Mouse (Mus musculus) megakaryocyte, embryonic 14.5 days (primary cell): Measurements from ENCODE around the gene Casp6. TPM values are rescaled to one million over a fixed set of nuclear protein-coding genes. Genes with fewer than 3 reads are reported as not detected.

Experiments used
- H3K27me3 ChIP-seq: replicated peaks from 2 replicates; pipeline ENCODE3; 2012; ENCODE audit warnings: inconsistent platforms
- H3K36me3 ChIP-seq: replicated peaks from 2 replicates; pipeline ENCODE3; 2012; ENCODE audit warnings: low read length, inconsistent platforms, mixed read lengths
- H3K4me1 ChIP-seq: 2 replicates; pipeline ENCODE4 v1.6.1; 2012; ENCODE audit warnings: inconsistent platforms
- H3K4me3 ChIP-seq: replicated peaks from 2 replicates; pipeline ENCODE3; 2012; ENCODE audit warnings: moderate library complexity, mild to moderate bottlenecking, inconsistent platforms
- H3K9me3 ChIP-seq: 2 replicates; pipeline ENCODE4 v1.6.1; 2012; ENCODE audit warnings: inconsistent platforms
- FLI1 ChIP-seq: IDR thresholded peaks from 2 replicates; pipeline ENCODE4 v1.6.1; 2012; ENCODE audit warnings: low read length, inconsistent platforms, mixed read lengths
- GATA1 ChIP-seq: IDR thresholded peaks from 3 replicates; pipeline ENCODE4 v1.6.1; 2012; ENCODE audit warnings: mixed read lengths, low read length, inconsistent platforms, borderline replicate concordance
- polyA plus RNA-seq: library from polyadenylated mRNA; stranded (reverse); fragments of >175 nt; gene quantifications from 2 replicates; pipeline ENCODE4 v1.2.3, GENCODE M21; 2012; ENCODE audit warnings: low replicate concordance; ENCODE audit not compliant: insufficient read depth

Casp6 gene
- polyA plus RNA-seq, 1 experiment = 38.3 TPM

DNA sequence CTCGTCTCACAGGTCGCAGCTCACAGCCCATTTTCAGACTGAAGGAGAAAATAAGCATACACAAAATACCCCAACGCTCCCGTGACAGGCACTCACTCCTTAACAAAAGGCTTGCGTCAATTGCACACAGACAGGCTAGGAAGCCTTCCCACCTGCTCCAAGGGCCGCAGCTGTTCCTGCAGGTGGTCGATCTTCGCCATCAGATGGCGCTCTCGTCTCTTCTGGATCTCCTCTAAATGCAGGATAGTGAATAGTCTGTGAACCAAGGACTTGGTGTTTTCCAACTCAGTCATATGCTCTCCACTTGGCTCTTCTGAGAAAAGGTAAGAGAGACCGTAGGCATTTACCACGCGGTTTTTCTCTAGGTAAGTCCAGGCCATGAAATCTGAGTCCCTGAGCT lies 17.2 kb downstream of the Casp6 start:
- Histone ChIP-seq H3K27me3 (no peaks in the 10 kb centered on the region), H3K9me3 (no peaks in the 10 kb centered on the region), H3K4me1 (peaks cover 4% of the 10 kb centered on the region; the same call in 1 of the 2 replicates), H3K4me3 (no peak overlapping the region), H3K36me3 (peaks cover 17% of the 10 kb centered on the region)
- TF ChIP-seq FLI1 = no peak
- TF ChIP-seq GATA1 = no peak

DNA sequence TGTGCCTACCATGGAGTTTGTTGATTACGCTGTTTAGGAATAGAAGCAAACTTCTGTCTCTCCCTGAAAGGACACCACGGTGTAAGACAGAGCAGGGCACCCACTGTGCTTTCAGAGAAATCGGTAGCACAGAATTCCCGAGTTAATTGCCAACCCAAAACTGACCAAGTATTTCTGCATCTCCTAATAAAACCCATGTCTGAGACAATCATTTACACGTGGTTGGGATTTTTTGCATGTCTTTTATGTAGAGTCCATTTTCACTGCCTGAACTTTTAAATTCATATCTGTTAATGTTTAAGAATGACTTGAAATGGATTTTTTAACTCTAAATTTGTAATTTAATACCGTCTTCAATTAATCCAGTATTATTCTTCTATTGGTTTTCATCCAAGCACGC lies 22.4 kb downstream of the Casp6 start:
- TF ChIP-seq GATA1 = no peak
- no peak for TF ChIP-seq FLI1
- no peaks in the 10 kb centered on the region for H3K36me3 ChIP-seq
- peaks cover 3% of the 10 kb centered on the region for H3K27me3 ChIP-seq
- peaks cover 27% of the 10 kb centered on the region for H3K9me3 ChIP-seq
- H3K4me3 ChIP-seq = no peak overlapping the region
- H3K4me1 ChIP-seq = no peaks in the 10 kb centered on the region; the same call in 1 of the 2 replicates

DNA sequence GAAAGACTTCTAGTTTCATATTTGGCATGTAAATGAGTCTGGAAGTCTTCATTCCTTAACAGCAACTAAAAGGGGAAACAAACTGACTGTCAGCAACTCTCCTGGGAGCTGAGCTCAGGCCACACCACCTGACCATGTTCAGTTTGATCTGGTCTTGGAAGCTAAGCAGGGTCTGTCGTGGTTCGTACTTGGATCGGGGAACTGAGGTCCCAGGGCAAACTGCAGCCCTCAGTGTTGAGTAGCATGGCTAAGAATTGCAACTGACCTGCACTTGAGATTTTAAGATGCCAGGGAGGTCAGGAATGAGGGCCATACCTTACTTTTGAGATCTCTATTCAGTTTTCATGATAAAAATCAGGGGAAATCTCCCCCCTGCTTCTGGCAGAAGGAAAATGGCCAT lies 24.6 kb downstream of the Casp6 start:
- TF ChIP-seq FLI1 = no peak
- no peak for TF ChIP-seq GATA1
- H3K9me3 ChIP-seq = peaks cover 27% of the 10 kb centered on the region
- H3K36me3 ChIP-seq = no peaks in the 10 kb centered on the region
- H3K27me3 ChIP-seq = peaks cover 4% of the 10 kb centered on the region
- H3K4me3 ChIP-seq = no peak overlapping the region
- H3K4me1 ChIP-seq = no peaks in the 10 kb centered on the region

DNA sequence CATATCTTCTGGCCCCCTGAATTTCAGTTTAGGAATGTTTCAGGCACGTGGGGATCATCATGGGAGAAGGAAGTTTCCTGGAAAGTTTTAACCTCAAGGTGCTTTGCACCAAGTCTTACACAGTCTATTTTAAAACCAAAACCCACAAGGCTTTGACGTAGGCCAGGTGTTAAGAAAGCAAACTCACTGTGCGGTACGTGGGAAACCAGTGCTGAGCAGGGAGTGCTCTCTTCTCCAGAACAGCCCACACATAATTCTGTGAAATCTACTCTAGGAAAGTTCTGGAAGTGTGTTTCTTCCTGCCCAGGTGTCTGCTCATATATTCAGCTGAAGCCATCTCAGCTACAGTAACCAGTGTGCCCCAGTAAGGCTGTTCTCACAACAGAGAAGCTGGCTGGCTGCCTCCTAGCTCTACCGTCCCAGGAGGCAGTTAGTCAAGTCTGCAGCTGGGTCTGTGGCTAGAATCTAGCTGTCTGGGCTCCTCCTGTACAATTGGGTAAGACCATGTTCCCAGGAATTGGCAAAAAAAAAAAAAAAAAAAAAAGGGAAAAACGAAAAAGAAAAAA lies 29.1 kb downstream of the Casp6 start:
- TF ChIP-seq GATA1 (no peak), FLI1 (no peak)
- Histone ChIP-seq H3K4me3 (no peak overlapping the region), H3K4me1 (no peaks in the 10 kb centered on the region), H3K27me3 (peaks cover 4% of the 10 kb centered on the region), H3K36me3 (no peaks in the 10 kb centered on the region), H3K9me3 (peaks cover 11% of the 10 kb centered on the region)

DNA sequence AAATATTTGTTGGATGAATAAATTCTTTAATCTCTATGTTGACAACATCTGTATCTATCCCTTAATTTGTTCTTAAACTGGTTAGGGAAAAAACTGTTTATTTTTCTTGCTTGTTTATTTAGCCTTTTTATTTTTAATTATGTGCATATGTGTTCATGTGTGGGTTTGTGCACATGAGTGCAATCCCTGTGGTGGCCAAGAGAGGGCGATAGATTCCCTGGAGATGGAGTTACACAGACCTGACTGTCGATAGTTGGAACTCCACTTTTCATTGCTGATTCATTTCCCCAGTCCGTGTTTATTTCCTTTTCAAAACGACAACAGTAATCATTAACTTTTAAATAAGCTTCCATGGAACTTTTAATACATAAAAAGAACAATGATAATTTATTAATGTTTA lies 31.2 kb downstream of the Casp6 start:
- H3K4me1 ChIP-seq = no peaks in the 10 kb centered on the region
- no peak for TF ChIP-seq FLI1
- TF ChIP-seq GATA1 = no peak

DNA sequence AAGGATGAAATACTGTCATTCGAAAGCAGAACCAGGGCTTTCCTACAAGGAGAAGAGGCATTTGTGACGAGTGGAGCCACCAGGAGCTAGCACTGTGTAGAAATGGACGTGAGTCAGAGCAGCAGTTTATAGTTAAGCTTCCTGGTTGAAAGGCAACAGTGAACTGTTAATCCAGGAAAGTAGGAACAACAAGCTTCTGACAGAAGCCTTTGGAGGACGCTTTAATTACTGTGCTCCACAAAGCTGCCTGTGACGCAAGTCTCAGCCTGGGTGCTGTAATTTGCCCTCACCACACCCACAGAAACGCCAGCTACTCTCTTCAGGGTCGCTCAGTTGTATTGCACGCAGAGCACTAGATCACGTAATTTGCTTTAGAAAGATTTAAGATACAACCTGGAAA lies 35.3 kb downstream of the Casp6 start:
- H3K36me3 ChIP-seq = no peaks in the 10 kb centered on the region
- peaks cover 2% of the 10 kb centered on the region for H3K27me3 ChIP-seq
- no peaks in the 10 kb centered on the region for H3K9me3 ChIP-seq
- no peaks in the 10 kb centered on the region for H3K4me1 ChIP-seq
- no peak overlapping the region for H3K4me3 ChIP-seq
- TF ChIP-seq FLI1 = no peak
- no peak for TF ChIP-seq GATA1

More for the DNA sequence above, 31.2 kb downstream of the Casp6 start:
- no peaks in the 10 kb centered on the region for H3K36me3 ChIP-seq
- H3K9me3 ChIP-seq = no peaks in the 10 kb centered on the region
- no peak overlapping the region for H3K4me3 ChIP-seq
- H3K27me3 ChIP-seq = peaks cover 1% of the 10 kb centered on the region

DNA sequence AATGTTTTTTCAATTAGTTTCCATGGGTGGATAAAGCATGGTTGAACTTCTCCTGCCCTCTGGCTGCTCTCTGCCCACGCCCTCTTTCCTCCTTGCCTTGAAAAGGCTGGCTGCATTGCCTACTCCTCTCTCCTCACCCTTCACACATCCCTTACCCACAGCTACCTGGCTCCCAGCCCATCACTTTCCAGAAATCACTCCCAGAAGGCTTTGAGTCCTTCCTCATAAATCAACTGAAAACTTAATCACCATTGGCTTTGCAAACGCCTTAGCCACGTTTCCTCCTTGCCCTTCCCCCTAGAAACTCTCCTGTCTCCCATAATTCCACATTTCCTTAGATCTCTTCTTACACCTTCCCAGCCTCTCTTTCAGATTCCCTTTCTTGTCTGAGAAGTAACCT lies 36.6 kb downstream of the Casp6 start:
- H3K27me3 ChIP-seq = peaks cover 4% of the 10 kb centered on the region
- H3K36me3 ChIP-seq = no peaks in the 10 kb centered on the region
- H3K4me3 ChIP-seq = no peak overlapping the region
- H3K9me3 ChIP-seq = peaks cover 6% of the 10 kb centered on the region
- no peaks in the 10 kb centered on the region for H3K4me1 ChIP-seq
- TF ChIP-seq GATA1 = no peak
- no peak for TF ChIP-seq FLI1

DNA sequence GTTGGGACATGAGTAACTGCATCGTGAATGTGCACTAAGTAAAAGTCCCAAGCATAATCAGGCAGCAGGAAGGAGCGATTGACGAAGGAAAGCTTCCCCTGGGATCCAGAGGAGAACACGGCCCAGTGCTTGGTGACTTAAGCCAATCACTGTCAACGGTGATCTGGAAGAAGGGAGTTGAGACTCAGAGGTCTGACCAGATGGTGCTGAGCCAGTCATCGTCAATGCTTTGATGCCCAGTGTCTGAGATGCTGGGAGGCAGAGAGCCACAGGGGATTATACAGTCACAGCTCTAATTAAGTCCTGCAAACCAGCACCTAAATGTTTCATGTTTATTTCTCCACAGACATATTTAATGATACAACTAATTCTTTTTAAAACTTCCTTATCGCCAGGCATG lies 37.8 kb downstream of the Casp6 start:
- peaks cover 6% of the 10 kb centered on the region for H3K9me3 ChIP-seq
- H3K4me3 ChIP-seq = no peak overlapping the region
- TF ChIP-seq FLI1 (no peak), GATA1 (no peak)
- H3K4me1 ChIP-seq = no peaks in the 10 kb centered on the region
- H3K36me3 ChIP-seq = no peaks in the 10 kb centered on the region
- peaks cover 4% of the 10 kb centered on the region for H3K27me3 ChIP-seq

DNA sequence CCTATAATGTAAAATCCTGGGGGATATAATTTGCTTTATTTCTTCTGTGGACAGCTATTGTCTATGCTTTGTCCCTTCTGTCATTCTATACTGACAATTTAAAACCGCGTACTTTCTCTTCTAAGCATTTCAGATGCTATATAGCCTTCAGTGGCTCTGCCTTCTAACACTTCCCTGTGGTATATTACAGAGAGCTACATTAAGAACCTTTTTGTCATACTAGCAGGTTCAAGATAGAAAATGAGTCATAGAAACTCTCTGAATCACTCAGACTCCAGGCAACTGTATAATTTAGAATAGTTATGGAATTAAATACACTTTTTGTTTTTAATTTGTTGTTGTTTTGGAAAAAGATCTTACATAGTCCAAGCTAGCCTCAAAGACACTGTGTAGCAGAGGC lies 39.6 kb downstream of the Casp6 start:
- H3K36me3 ChIP-seq = no peaks in the 10 kb centered on the region
- H3K9me3 ChIP-seq = peaks cover 6% of the 10 kb centered on the region
- peaks cover 5% of the 10 kb centered on the region for H3K27me3 ChIP-seq
- H3K4me3 ChIP-seq = no peak overlapping the region
- TF ChIP-seq GATA1 (no peak), FLI1 (no peak)
- H3K4me1 ChIP-seq = no peaks in the 10 kb centered on the region

DNA sequence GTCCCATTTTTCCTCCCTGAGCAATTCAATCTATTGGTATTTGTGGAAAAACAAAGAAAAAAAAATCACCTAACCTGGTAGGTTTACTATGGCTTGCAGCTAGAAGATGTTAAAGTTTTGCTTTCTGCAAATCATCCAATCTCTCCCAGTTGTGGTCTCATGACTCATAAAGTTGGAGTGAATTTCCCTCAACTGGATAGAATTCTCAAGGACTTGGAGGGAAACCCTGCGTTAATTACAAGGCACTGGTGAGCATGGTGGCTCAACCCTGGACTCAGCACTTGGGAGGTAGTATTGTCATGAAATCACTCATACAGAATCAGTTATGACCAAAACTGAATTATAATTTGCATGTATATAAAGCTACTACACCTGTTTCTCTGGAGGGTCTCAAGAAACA lies 40.1 kb downstream of the Casp6 start:
- no peaks in the 10 kb centered on the region for H3K36me3 ChIP-seq
- H3K9me3 ChIP-seq = peaks cover 6% of the 10 kb centered on the region
- no peak overlapping the region for H3K4me3 ChIP-seq
- peaks cover 3% of the 10 kb centered on the region; the same call in 1 of the 2 replicates for H3K4me1 ChIP-seq
- peaks cover 8% of the 10 kb centered on the region for H3K27me3 ChIP-seq
- TF ChIP-seq GATA1 (no peak), FLI1 (no peak)

DNA sequence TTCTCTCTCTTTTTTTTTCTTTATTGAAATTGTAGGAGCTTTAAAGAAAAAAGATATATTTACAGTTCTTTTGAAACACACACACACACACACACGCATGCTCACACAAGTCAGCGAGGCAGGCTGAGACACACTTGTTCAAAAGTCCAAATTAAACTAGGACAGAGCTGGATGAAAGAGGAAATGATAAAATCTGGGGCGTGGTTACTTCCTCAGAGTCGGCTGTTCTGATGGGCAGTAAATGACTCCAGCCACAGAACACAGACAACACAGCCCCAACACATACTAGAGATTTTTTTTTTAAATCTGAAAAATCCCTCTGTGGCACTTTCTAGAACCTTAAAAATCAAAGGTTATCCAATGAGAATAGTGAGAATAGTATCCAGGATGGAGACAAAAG lies 42.6 kb downstream of the Casp6 start:
- Histone ChIP-seq H3K4me1 (peaks cover 7% of the 10 kb centered on the region), H3K9me3 (peaks cover 6% of the 10 kb centered on the region), H3K36me3 (no peaks in the 10 kb centered on the region), H3K27me3 (peaks cover 20% of the 10 kb centered on the region), H3K4me3 (no peak overlapping the region)
- TF ChIP-seq FLI1 (no peak), GATA1 (no peak)
